Mouse (Mus musculus) sigmoid colon, adult 10 weeks (tissue): ENCODE data around the gene Ndufs7. TPM values are rescaled to one million over a fixed set of nuclear protein-coding genes. Genes with fewer than 3 reads are reported as not detected.

ENCODE experiments used
- polyA plus RNA-seq: library from polyadenylated mRNA; stranded (reverse); fragments of 350-450 nt; fragmentation: Illumina TruSeq; extraction: RNeasy Lipid Tissue Mini Kit (QIAGEN cat#74804); gene quantifications from one replicate; pipeline ENCODE4 v1.2.3, GENCODE M21; 2014; ENCODE audit warnings: low read depth, low replicate concordance

The Ndufs7 gene
- 12.8 TPM for polyA plus RNA-seq

GRCm38 (mm10) chr10:80248971-80249640 is at the start of gene Ndufs7:
Gene Ndufs7, plus strand, starts transcription at chr10:80249121.

GRCm38 (mm10) chr10:80226416-80227165 is 22.3 kb upstream of the Ndufs7 start, which contains the start of gene Mum1:
Gene Mum1, plus strand, starts transcription at chr10:80226434.

GRCm38 (mm10) chr10:80260642-80261584 is 12.0 kb downstream of the Ndufs7 start, which contains the start of the genes Gamt and Dazap1:
Gene Gamt, minus strand, starts transcription at chr10:80261012.
Gene Dazap1, plus strand, starts transcription at chr10:80261486.

GRCm38 (mm10) chr10:80292251-80293146 is 43.6 kb downstream of the Ndufs7 start, which contains the start of gene Rps15:
Gene Rps15, plus strand, starts transcription at chr10:80292453.

GRCm38 (mm10) chr10:80295618-80296425 is 46.9 kb downstream of the Ndufs7 start, which contains the start of gene Apc2:
Gene Apc2, plus strand, starts transcription at chr10:80295977.

Other genes starting within 250 kb of the Ndufs7 start
- not detected for gene Arhgap45, start 232.5 kb upstream of the Ndufs7 start, polyA plus RNA-seq
- gene Polr2e, start 209.3 kb upstream of the Ndufs7 start, polyA plus RNA-seq, result 0.63 TPM
- gene Gpx4, start 202.0 kb upstream of the Ndufs7 start, polyA plus RNA-seq, result 21.4 TPM
- gene Sbno2, start 143.6 kb upstream of the Ndufs7 start, polyA plus RNA-seq, result 1.6 TPM
- 6.7 TPM for gene Stk11, start 133.3 kb upstream of the Ndufs7 start, polyA plus RNA-seq
- gene Atp5d, start 110.5 kb upstream of the Ndufs7 start, polyA plus RNA-seq, result 0.50 TPM
- gene Cbarp, start 108.3 kb upstream of the Ndufs7 start, polyA plus RNA-seq, result not detected
- gene Midn, start 100.8 kb upstream of the Ndufs7 start, polyA plus RNA-seq, result 13.1 TPM
- gene Cirbp, start 83.1 kb upstream of the Ndufs7 start, polyA plus RNA-seq, result 23.0 TPM
- gene 1600002K03Rik, start 76.2 kb upstream of the Ndufs7 start, polyA plus RNA-seq, result not detected
- gene Efna2, start 69.6 kb upstream of the Ndufs7 start, polyA plus RNA-seq, result 0.79 TPM
- 4.9 TPM for gene Mum1, start 22.7 kb upstream of the Ndufs7 start, polyA plus RNA-seq
- not detected for gene Gamt, start 11.9 kb downstream of the Ndufs7 start, polyA plus RNA-seq
- 27.3 TPM for gene Dazap1, start 12.4 kb downstream of the Ndufs7 start, polyA plus RNA-seq
- 2.1 TPM for gene Rps15, start 43.3 kb downstream of the Ndufs7 start, polyA plus RNA-seq
- not detected for gene Apc2, start 46.9 kb downstream of the Ndufs7 start, polyA plus RNA-seq
- 0.98 TPM for gene 2310011J03Rik, start 71.4 kb downstream of the Ndufs7 start, polyA plus RNA-seq
- not detected for gene Pcsk4, start 80.4 kb downstream of the Ndufs7 start, polyA plus RNA-seq
- 0.88 TPM for gene Reep6, start 80.8 kb downstream of the Ndufs7 start, polyA plus RNA-seq
- 0.57 TPM for gene Adamtsl5, start 99.3 kb downstream of the Ndufs7 start, polyA plus RNA-seq
- gene Plk5, start 107.3 kb downstream of the Ndufs7 start, polyA plus RNA-seq, result not detected
- gene Mex3d, start 138.5 kb downstream of the Ndufs7 start, polyA plus RNA-seq, result 6.1 TPM
- gene Mbd3, start 150.4 kb downstream of the Ndufs7 start, polyA plus RNA-seq, result not detected
- gene Uqcr11, start 157.7 kb downstream of the Ndufs7 start, polyA plus RNA-seq, result not detected
- gene Tcf3, start 184.5 kb downstream of the Ndufs7 start, polyA plus RNA-seq, result 3.2 TPM
- not detected for gene Onecut3, start 245.7 kb downstream of the Ndufs7 start, polyA plus RNA-seq